ENCODE assay signal across 8 mouse cellular contexts in genomic region chr12:8379795-8380521, GRCm38 (mm10).
DNase-seq lines count a peak whose midpoint lies in the region; ATAC-seq and TF ChIP-seq lines count a peak whose summit lies in the region.
"Had no signal": no experiment of that assay in that cellular context is flagged by ENCODE, and none has a peak within 500 bp of the region (broad histone marks: within the 10 kb centered on the region; RNA-seq: fewer than 3 reads in every experiment).

No protein-coding gene starts in this region.

- no peak for TF ChIP-seq CTCF in brain, embryonic 14.5 days (IDR thresholded peaks at IDR 0.05; ENCODE audit: borderline replicate concordance, extremely low read depth, insufficient read depth, insufficient read length)

- 0 out of 2 replicates have a peak, but pooled peaks have one; percentile 59 for ATAC-seq in limb, embryonic 15.5 days (ENCODE audit: insufficient number of reproducible peaks, low FRiP score, low TSS enrichment, low read depth)

- H3K36me3 ChIP-seq in limb, embryonic 15.5 days = no peaks in the 10 kb centered on the region
- no peaks in the 10 kb centered on the region for H3K36me3 ChIP-seq in hindbrain, embryonic 10.5 days

- 0 out of 2 replicates have a peak overlapping the region, but pooled peaks have one; percentile 50 for H3K27ac ChIP-seq in limb, embryonic 15.5 days
- no peak overlapping the region for H3K27ac ChIP-seq in hindbrain, embryonic 10.5 days
- H3K27ac ChIP-seq: macrophage had no signal

- no peak for TF ChIP-seq POLR2A in brain, embryonic 14.5 days (IDR thresholded peaks at IDR 0.05; ENCODE audit: borderline replicate concordance, extremely low read depth, insufficient read depth, insufficient read length, poor library complexity, severe bottlenecking)

- intact Hi-C loops in heart, postnatal 10 days (cut with DNase I) = no loop called here

- no peaks in the 10 kb centered on the region for H3K27me3 ChIP-seq in limb, embryonic 15.5 days
- no peaks in the 10 kb centered on the region for H3K27me3 ChIP-seq in hindbrain, embryonic 10.5 days (ENCODE audit: insufficient read depth, poor library complexity, severe bottlenecking)

- 33% methylated on average over 8 of the region's 8 CpGs for WGBS in limb, embryonic 15.5 days
- WGBS in hindbrain, embryonic 10.5 days = 66% methylated on average over 8 of the region's 8 CpGs

- H3K4me3 ChIP-seq in limb, embryonic 15.5 days = no peak overlapping the region
- H3K4me3 ChIP-seq in hindbrain, embryonic 10.5 days = no peak overlapping the region

- H3K4me2 ChIP-seq in limb, embryonic 15.5 days = no peak overlapping the region

- no peak overlapping the region for H3K9ac ChIP-seq in limb, embryonic 15.5 days

- peak; percentile 25 for DNase-seq in R1 (ENCODE audit: low read depth, low spot score)
- peak; percentile 43 for DNase-seq in brain, embryonic 14.5 days (ENCODE audit: low read depth)
- peak; percentile 87 to 89 for DNase-seq in heart, postnatal 10 days
- peak; percentile 66 for DNase-seq in urinary bladder, postnatal 25 days (ENCODE audit: low spot score)
- no peak for DNase-seq in hindbrain, embryonic 10.5 days (ENCODE audit: low spot score)
- DNase-seq in right cerebral cortex, postnatal 4 days = no peak

- H3K9me3 ChIP-seq in limb, embryonic 15.5 days = no peaks in the 10 kb centered on the region
- no peaks in the 10 kb centered on the region for H3K9me3 ChIP-seq in hindbrain, embryonic 10.5 days

- peaks cover 36% of the 10 kb centered on the region for H3K4me1 ChIP-seq in limb, embryonic 15.5 days
- peaks cover 13% of the 10 kb centered on the region for H3K4me1 ChIP-seq in hindbrain, embryonic 10.5 days (replicated peaks)

Comparison
In these comparisons a context has a peak if more than half of its experiments do, and no peak if none do; other contexts are left out.
1. DNase-seq: peak in R1 (single experiment), brain, embryonic 14.5 days (single experiment), heart, postnatal 10 days (2 of 2) and urinary bladder, postnatal 25 days (single experiment); none in hindbrain, embryonic 10.5 days (single experiment) and right cerebral cortex, postnatal 4 days (single experiment).